Mouse (Mus musculus) kidney, adult 11 months (tissue): ENCODE data around the gene Selenom.

Experiments
- DNase-seq: peaks from one replicate; pipeline ENCODE4 v3.0.0; 2022

Selenom gene

GRCm38 (mm10) chr11:3514529-3515054 is at the start of gene Selenom:
Gene Selenom (plus strand): TSS chr11:3514684.
- peak; percentile 89 for DNase-seq

- DNase-seq = peak; percentile 61
Measured at GRCm38 (mm10) chr11:3471448-3471850, 43.0 kb upstream of the Selenom start.

GRCm38 (mm10) chr11:3472484-3472883 is 42.0 kb upstream of the Selenom start:
- DNase-seq = peak; percentile 74

GRCm38 (mm10) chr11:3474480-3475115 is 39.9 kb upstream of the Selenom start:
- DNase-seq = peak; percentile 37

GRCm38 (mm10) chr11:3475489-3475888 is 39.0 kb upstream of the Selenom start:
- no peak for DNase-seq

GRCm38 (mm10) chr11:3483980-3484642 is 30.4 kb upstream of the Selenom start:
- no peak for DNase-seq

GRCm38 (mm10) chr11:3486349-3486748 is 28.1 kb upstream of the Selenom start:
- DNase-seq = no peak

GRCm38 (mm10) chr11:3487952-3488570 is 26.4 kb upstream of the Selenom start, which contains the start of gene Pla2g3:
Gene Pla2g3 (plus strand): TSS chr11:3488284.
- DNase-seq = no peak

- DNase-seq = no peak
Measured at GRCm38 (mm10) chr11:3489036-3489435, 25.4 kb upstream of the Selenom start.

GRCm38 (mm10) chr11:3492748-3493147 is 21.7 kb upstream of the Selenom start:
- no peak for DNase-seq

- no peak for DNase-seq
Measured at GRCm38 (mm10) chr11:3494857-3495256, 19.6 kb upstream of the Selenom start.

GRCm38 (mm10) chr11:3495496-3495895 is 19.0 kb upstream of the Selenom start:
- DNase-seq = no peak

- peak; percentile 79 for DNase-seq
Measured at GRCm38 (mm10) chr11:3496756-3497155, 17.7 kb upstream of the Selenom start.

GRCm38 (mm10) chr11:3497296-3497695 is 17.2 kb upstream of the Selenom start:
- no peak for DNase-seq

- DNase-seq = peak; percentile 48
Measured at GRCm38 (mm10) chr11:3502057-3502456, 12.4 kb upstream of the Selenom start.

GRCm38 (mm10) chr11:3502459-3503072 is 11.9 kb upstream of the Selenom start:
- DNase-seq = no peak

- no peak for DNase-seq
Measured at GRCm38 (mm10) chr11:3503755-3504693, 10.5 kb upstream of the Selenom start.

- no peak for DNase-seq
Measured at GRCm38 (mm10) chr11:3508226-3508625, 6.3 kb upstream of the Selenom start.

- DNase-seq = peak; percentile 72
Measured at GRCm38 (mm10) chr11:3509181-3510085, 5.1 kb upstream of the Selenom start.

- no peak for DNase-seq
Measured at GRCm38 (mm10) chr11:3510321-3510720, 4.2 kb upstream of the Selenom start.

- DNase-seq = no peak
Measured at GRCm38 (mm10) chr11:3513291-3513690, 1.2 kb upstream of the Selenom start.
